Mouse (Mus musculus) frontal cortex, postnatal 36 days (tissue): ENCODE data around the gene Abcc8.

Experiments
- DNase-seq, 2 experiments: peaks; one replicate each; pipeline ENCODE4 v3.0.0; 2022; ENCODE audit warnings: low spot score in 2 of 2

The Abcc8 gene

GRCm38 (mm10) chr7:46154498-46155488 lies 25.0 kb downstream of the Abcc8 start:
- no peak for DNase-seq

- peak in 1 of 2 experiments; percentile 23 for DNase-seq
These were observed 26.9 kb downstream of the Abcc8 start for GRCm38 (mm10) chr7:46152819-46153351.

GRCm38 (mm10) chr7:46147417-46147816 lies 32.4 kb downstream of the Abcc8 start:
- no peak for DNase-seq

- no peak for DNase-seq
These were observed 33.0 kb downstream of the Abcc8 start for GRCm38 (mm10) chr7:46146675-46147308.

- DNase-seq, result no peak
These were observed 35.8 kb downstream of the Abcc8 start for GRCm38 (mm10) chr7:46144061-46144460.

DNA sequence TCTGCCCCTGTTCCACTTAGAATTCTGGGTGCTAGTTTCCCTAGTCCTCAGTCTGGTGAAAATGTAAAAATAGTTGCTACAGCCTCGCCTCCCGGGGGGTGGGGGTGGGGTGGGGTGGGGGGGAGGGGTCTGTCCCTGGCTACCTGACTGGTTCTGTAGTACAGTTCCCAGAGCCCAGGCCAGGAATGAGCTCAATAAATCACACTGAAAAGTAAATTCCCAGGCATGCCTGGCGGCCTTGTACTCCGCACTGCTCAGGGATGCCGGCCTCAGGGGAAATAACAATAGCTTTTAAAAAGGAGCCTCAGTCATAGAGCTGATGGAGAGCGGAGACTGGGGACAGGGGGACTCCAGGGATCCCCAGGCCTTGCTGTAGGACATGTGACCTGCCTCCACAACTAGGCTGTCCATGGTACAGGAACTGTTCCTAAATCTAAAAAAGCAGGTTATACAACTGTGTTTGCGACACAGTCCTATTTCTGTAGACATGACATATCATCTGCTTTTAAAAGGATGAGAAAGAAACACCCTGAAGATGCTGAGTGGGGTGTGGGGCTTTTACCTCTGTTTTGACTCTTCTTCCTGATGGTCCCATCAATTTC lies 41.4 kb downstream of the Abcc8 start:
- DNase-seq, result peak; percentile 31 to 63

DNA sequence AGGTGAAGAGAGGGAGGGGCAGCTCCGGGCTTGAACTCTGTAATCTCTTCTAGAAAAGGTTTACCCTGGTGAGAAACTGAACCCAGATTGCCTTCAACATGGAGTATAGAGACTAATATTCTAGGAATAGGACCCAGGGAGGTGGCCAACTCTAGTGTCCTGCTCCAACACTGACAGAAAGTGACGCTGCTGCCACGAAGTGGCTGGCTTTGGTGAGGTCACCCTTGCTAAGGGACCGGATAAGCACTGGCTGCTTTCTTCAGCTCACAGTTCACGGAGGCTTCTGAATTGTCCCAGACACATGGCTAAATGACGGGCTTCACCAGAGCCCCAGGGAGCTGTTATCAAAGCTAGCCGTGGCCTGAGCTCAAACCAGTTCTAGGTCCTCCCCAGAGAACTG lies 46.0 kb downstream of the Abcc8 start:
- no peak for DNase-seq

GRCm38 (mm10) chr7:46132229-46132628 lies 47.6 kb downstream of the Abcc8 start:
- no peak for DNase-seq

GRCm38 (mm10) chr7:46131806-46132205 lies 48.0 kb downstream of the Abcc8 start:
- DNase-seq, result peak; percentile 60 to 61

DNA sequence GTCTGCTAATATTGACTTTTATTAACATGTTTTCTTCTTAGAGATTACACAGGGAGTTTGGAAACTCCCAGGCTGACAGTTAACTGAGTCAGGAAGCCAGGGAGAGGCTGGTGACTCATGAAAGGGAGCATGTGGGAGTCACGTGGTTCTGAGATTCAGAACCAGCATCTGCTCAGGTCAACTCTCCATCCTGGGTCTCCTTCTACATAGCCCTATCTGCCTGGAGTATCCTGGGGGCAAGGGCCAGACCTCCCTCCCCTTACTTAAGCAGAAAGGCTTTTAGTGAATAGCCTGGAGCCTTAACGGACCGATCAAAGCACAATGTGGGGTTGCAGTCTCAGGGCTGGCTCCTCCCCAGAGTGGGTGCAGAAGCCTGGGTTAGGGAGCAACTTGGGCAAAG lies 48.6 kb downstream of the Abcc8 start:
- DNase-seq, result peak; percentile 49 to 64

DNA sequence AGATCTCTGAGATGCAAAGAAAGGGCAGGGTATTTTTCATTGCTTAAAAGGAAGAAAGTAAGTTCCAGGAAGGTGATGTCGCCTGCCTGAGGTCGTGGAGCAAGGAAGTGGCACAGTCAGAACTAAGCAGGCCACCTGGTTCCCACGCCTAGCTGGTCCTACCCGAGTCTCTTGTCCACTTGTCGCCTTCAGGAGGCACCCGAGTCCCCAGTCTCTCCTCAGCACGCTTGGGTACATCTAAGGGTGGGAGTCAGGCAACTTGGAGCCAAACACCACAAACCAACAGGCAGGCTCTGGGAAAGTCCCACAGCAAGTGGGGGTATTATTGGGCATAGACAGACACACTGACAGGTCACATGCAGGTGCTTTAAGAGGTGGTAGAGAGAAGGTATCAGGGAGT lies 49.1 kb downstream of the Abcc8 start:
- no peak for DNase-seq

DNA sequence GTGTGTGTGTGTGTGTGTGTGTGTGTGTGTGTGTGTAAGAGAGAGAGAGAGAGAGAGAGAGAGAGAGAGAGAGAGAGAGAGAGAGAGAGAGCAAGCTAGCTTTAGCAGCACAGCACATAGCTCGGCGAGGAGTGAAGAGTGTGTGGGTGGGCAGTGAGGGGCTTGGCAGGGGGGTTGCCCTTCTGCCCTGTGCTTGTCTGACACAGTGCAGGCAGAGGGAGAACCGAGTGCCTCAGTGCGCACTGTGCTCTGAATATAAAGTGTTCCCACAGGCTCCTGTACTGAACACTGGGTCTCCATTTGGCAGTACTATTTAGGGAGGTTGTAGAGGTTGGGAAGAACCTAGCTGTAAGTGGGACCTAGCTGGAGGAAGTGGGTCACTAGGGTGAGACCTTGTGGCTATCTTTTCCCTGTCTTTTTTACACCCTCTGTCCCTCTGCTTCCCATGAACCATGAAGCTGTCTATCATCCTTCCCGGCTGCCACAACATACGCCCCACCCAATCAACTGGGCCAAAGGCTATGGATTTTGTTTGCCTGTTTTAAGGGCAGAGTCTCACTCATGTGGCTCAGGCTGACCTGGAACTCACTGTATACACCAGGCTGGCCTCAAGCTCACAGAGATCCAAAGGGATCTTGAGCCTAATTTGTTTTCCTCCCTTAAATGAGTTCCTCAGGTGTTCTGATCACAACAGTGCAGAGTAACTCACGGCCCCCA lies 50.2 kb downstream of the Abcc8 start:
- DNase-seq, result no peak

DNA sequence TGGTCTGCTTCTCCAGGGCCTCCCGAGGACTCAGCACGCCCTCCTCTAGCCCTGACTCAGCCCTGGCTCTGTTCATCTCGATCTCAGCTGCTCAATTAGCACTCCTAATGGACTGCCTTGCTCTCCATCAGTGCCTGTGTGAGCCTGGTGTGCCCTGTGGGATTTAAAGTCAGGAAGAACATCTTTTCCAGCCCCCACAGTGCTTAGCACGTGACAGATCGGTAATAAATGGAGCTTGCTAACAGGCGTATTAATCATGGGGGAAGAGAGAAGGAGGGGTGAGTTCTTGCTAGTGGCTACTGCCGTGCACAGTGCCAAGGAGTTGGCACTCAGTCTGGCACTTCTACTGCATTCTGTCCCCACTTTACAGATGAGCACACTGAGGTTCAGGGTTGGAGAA lies 51.6 kb downstream of the Abcc8 start:
- DNase-seq, result no peak

- DNase-seq, result no peak
These were observed 54.5 kb downstream of the Abcc8 start for GRCm38 (mm10) chr7:46125340-46125739.

DNA sequence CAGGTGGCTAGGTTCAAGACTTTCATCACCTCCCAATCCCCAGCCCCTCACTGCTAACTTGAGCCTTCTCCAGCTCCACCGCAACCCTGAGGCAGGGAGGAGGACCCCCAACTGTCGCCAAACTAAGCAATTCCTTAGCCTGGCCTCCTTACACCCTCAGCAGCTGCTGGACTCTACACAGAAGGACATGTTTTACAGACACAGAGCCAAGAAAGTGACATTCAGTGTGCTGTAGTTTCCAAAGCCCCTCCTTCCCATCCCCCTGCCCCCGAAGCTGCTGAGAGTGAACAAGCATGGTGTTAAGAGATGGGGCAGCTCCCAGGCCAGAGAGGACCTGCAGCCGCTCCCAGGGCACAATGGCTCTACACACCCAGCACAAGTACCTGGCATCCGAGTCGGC lies 55.4 kb downstream of the Abcc8 start:
- DNase-seq, result no peak

DNA sequence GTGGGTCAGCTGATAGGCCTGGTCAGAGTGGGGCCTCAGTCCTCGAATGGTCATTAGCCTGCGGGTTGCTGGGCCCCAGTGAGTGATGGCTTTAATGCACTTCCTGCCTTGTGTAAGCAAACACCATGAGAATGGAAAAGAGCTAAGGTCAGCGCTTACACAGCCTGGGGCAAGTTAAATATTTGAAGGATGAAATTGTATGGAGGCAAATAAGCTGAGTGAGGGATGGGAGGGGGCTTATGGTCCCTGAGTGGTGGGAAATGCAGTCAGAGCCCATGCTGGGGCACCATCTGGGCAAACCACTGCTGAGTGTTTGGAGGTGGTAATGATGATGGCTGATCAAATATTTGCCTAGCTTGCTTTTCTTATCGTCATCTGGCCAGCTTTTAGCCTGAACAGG lies 56.9 kb downstream of the Abcc8 start:
- DNase-seq, result no peak

DNA sequence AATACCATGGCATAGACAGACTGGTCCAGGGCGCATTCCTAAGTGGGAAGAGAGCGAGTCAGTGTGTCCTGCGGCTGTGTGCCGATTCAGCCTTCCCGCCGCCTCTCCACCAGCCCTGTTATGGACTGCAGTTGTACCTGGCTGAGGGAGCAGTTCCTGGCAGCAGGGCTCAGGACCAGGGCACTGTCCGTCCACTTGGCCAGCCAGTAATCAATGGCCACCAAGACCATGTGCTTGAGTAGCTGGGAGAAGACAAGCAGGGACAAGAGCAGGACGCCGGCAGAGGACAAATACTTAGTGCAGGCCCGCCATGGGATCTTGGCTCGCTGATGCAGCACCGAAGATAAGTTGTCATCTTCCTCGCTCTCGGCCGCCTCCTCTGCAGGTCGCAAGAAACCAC lies 62.8 kb downstream of the Abcc8 start:
- DNase-seq, result no peak

DNA sequence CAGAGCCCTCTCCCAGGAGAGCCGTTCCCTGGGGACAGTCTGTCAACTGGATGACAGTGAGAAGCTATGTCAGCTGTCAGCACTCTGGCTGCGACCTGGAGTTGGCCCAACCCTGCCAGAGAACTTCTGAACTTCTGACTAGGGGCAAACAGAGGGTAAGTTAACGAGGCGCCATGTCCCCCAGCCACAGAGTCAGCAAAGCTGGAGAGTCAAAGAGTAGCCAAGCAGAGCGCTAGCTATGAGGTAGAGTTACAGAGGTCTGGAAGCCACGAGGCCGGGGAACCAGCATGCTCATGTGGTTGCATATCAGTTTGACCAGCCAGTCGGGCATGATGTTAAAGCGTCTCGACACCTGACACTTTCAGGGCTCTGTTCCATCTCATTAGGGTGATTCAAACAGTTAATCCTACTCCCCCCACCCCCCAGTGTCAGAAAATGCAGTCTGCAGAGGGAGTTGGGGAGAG lies 63.7 kb downstream of the Abcc8 start:
- no peak for DNase-seq

GRCm38 (mm10) chr7:46113435-46113834 lies 66.4 kb downstream of the Abcc8 start:
- DNase-seq, result no peak

DNA sequence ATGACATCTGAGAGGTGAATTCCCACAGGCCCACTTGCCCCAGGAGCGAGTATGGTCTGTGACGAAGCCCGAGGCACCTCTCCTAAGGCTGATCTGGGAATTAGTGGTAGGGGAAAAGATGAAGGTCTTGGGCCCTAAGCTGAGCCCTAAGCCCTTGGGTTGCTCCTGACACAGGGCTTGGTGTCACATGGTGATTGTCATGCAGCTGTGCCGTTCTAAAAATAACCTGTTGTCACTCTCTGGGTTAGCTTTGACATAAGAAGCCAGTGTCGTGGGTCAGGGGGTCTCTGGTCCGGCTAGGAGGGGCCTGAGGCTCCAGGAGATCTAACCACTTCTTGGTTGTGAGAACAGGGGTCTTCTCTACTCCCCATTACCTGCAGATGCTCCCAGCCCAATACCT lies 67.9 kb downstream of the Abcc8 start:
- no peak for DNase-seq

DNA sequence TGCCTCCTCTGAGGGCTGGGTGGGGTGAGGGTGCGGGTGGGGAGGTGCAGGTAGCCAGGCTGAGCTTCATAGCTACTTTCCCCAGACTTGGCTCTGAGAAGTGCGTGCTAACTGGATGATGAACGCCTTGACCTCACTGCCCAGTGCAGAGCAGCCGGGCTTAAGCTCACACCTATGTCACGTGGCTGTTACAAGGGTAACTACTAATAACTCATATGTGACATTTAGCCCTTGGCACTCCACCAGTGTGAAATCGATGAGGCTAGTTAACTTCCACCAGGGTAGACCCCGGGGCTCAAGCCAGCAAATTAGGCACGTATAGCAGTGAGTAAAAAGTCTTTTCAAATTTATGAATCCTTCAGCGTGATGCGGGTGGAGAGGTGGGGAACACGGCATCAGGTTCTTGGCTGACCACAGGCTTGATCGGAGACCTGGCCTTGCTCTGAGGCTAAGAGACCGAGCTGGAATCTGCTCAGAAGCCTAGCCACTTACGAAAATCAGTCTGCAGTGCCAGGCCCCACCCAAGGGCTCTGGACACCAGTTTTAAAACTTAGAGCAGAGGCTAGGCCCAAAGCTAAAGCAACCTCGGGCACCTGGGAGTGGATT lies 68.5 kb downstream of the Abcc8 start:
- no peak for DNase-seq
